Mouse (Mus musculus): ENCODE results near the gene Spata2. TPM values are rescaled to one million over a fixed set of nuclear protein-coding genes. Genes with fewer than 3 reads are reported as not detected.

Spata2 gene
- polyA plus RNA-seq, 1 experiment = 45.9 TPM

- DNase-seq (ENCODE audit: low read depth) = no peak
- TF ChIP-seq CTCF (IDR thresholded peaks at IDR 0.05; ENCODE audit: borderline replicate concordance, extremely low read depth, insufficient read depth, insufficient read length) (no peak), POLR2A (IDR thresholded peaks at IDR 0.05; ENCODE audit: borderline replicate concordance, extremely low read depth, insufficient read depth, insufficient read length, poor library complexity, severe bottlenecking) (no peak)
Measured at GRCm38 (mm10) chr2:167533880-167534279, 41.2 kb upstream of the Spata2 start.

- TF ChIP-seq CTCF (IDR thresholded peaks at IDR 0.05; ENCODE audit: borderline replicate concordance, extremely low read depth, insufficient read depth, insufficient read length) (peak; percentile 90), POLR2A (IDR thresholded peaks at IDR 0.05; ENCODE audit: borderline replicate concordance, extremely low read depth, insufficient read depth, insufficient read length, poor library complexity, severe bottlenecking) (no peak)
- peak; percentile 44 for DNase-seq (ENCODE audit: low read depth)
Measured at GRCm38 (mm10) chr2:167532131-167532530, 39.4 kb upstream of the Spata2 start.

GRCm38 (mm10) chr2:167530536-167530935 is 37.8 kb upstream of the Spata2 start:
- DNase-seq (ENCODE audit: low read depth) = no peak
- TF ChIP-seq POLR2A (IDR thresholded peaks at IDR 0.05; ENCODE audit: borderline replicate concordance, extremely low read depth, insufficient read depth, insufficient read length, poor library complexity, severe bottlenecking) (no peak), CTCF (IDR thresholded peaks at IDR 0.05; ENCODE audit: borderline replicate concordance, extremely low read depth, insufficient read depth, insufficient read length) (no peak)

- no peak for DNase-seq (ENCODE audit: low read depth)
- TF ChIP-seq POLR2A (IDR thresholded peaks at IDR 0.05; ENCODE audit: borderline replicate concordance, extremely low read depth, insufficient read depth, insufficient read length, poor library complexity, severe bottlenecking) = no peak
- TF ChIP-seq CTCF (IDR thresholded peaks at IDR 0.05; ENCODE audit: borderline replicate concordance, extremely low read depth, insufficient read depth, insufficient read length) = no peak
Measured at GRCm38 (mm10) chr2:167529935-167530513, 37.3 kb upstream of the Spata2 start.

- TF ChIP-seq CTCF (IDR thresholded peaks at IDR 0.05; ENCODE audit: borderline replicate concordance, extremely low read depth, insufficient read depth, insufficient read length) = peak; percentile 67
- no peak for TF ChIP-seq POLR2A (IDR thresholded peaks at IDR 0.05; ENCODE audit: borderline replicate concordance, extremely low read depth, insufficient read depth, insufficient read length, poor library complexity, severe bottlenecking)
- DNase-seq (ENCODE audit: low read depth) = peak; percentile 43
Measured at GRCm38 (mm10) chr2:167528278-167528677, 35.6 kb upstream of the Spata2 start.

- peak; percentile 36; the same call in 1 of the 2 replicates for TF ChIP-seq CTCF (IDR thresholded peaks at IDR 0.05; ENCODE audit: borderline replicate concordance, extremely low read depth, insufficient read depth, insufficient read length)
- no peak for TF ChIP-seq POLR2A (IDR thresholded peaks at IDR 0.05; ENCODE audit: borderline replicate concordance, extremely low read depth, insufficient read depth, insufficient read length, poor library complexity, severe bottlenecking)
- DNase-seq (ENCODE audit: low read depth) = no peak
Measured at GRCm38 (mm10) chr2:167519606-167520252, 27.0 kb upstream of the Spata2 start.

- no peak for DNase-seq (ENCODE audit: low read depth)
- TF ChIP-seq CTCF (IDR thresholded peaks at IDR 0.05; ENCODE audit: borderline replicate concordance, extremely low read depth, insufficient read depth, insufficient read length) = no peak
- no peak for TF ChIP-seq POLR2A (IDR thresholded peaks at IDR 0.05; ENCODE audit: borderline replicate concordance, extremely low read depth, insufficient read depth, insufficient read length, poor library complexity, severe bottlenecking)
Measured at GRCm38 (mm10) chr2:167515688-167516087, 23.0 kb upstream of the Spata2 start.

GRCm38 (mm10) chr2:167514641-167515040 is 22.0 kb upstream of the Spata2 start:
- DNase-seq (ENCODE audit: low read depth) = no peak
- TF ChIP-seq CTCF (IDR thresholded peaks at IDR 0.05; ENCODE audit: borderline replicate concordance, extremely low read depth, insufficient read depth, insufficient read length) = no peak
- no peak for TF ChIP-seq POLR2A (IDR thresholded peaks at IDR 0.05; ENCODE audit: borderline replicate concordance, extremely low read depth, insufficient read depth, insufficient read length, poor library complexity, severe bottlenecking)

- no peak for DNase-seq (ENCODE audit: low read depth)
- TF ChIP-seq POLR2A (IDR thresholded peaks at IDR 0.05; ENCODE audit: borderline replicate concordance, extremely low read depth, insufficient read depth, insufficient read length, poor library complexity, severe bottlenecking) (no peak), CTCF (IDR thresholded peaks at IDR 0.05; ENCODE audit: borderline replicate concordance, extremely low read depth, insufficient read depth, insufficient read length) (peak; percentile 15; the same call in 1 of the 2 replicates)
Measured at GRCm38 (mm10) chr2:167512970-167513369, 20.3 kb upstream of the Spata2 start.

- TF ChIP-seq CTCF (IDR thresholded peaks at IDR 0.05; ENCODE audit: borderline replicate concordance, extremely low read depth, insufficient read depth, insufficient read length) (no peak), POLR2A (IDR thresholded peaks at IDR 0.05; ENCODE audit: borderline replicate concordance, extremely low read depth, insufficient read depth, insufficient read length, poor library complexity, severe bottlenecking) (no peak)
- no peak for DNase-seq (ENCODE audit: low read depth)
Measured at GRCm38 (mm10) chr2:167512365-167512764, 19.7 kb upstream of the Spata2 start.

GRCm38 (mm10) chr2:167510485-167510884 is 17.8 kb upstream of the Spata2 start:
- no peak for DNase-seq (ENCODE audit: low read depth)
- TF ChIP-seq CTCF (IDR thresholded peaks at IDR 0.05; ENCODE audit: borderline replicate concordance, extremely low read depth, insufficient read depth, insufficient read length) (no peak), POLR2A (IDR thresholded peaks at IDR 0.05; ENCODE audit: borderline replicate concordance, extremely low read depth, insufficient read depth, insufficient read length, poor library complexity, severe bottlenecking) (no peak)

- no peak for TF ChIP-seq CTCF (IDR thresholded peaks at IDR 0.05; ENCODE audit: borderline replicate concordance, extremely low read depth, insufficient read depth, insufficient read length)
- no peak for TF ChIP-seq POLR2A (IDR thresholded peaks at IDR 0.05; ENCODE audit: borderline replicate concordance, extremely low read depth, insufficient read depth, insufficient read length, poor library complexity, severe bottlenecking)
- no peak for DNase-seq (ENCODE audit: low read depth)
Measured at GRCm38 (mm10) chr2:167508569-167508968, 15.9 kb upstream of the Spata2 start.

Data from brain, embryonic 14.5 days (tissue).